Mouse (Mus musculus) frontal cortex, postnatal 25 days (tissue): ENCODE results near the gene Got2.
"Not testable (repeated sequence)": the region's sequence is repeated elsewhere in the genome, so short reads cannot be mapped to it uniquely, and the experiment has no call there.

Source experiments
- DNase-seq, 2 experiments: peaks; one replicate each; pipeline ENCODE4 v3.0.0; 2022; ENCODE audit warnings: low spot score in 2 of 2

Got2 gene

GRCm38 (mm10) chr8:95871690-95872089, 16.7 kb downstream of the Got2 start:
- DNase-seq: no peak

- not testable (repeated sequence) for DNase-seq
Observed at GRCm38 (mm10) chr8:95864851-95865250, 23.5 kb downstream of the Got2 start.

- not testable (repeated sequence) for DNase-seq
Observed at GRCm38 (mm10) chr8:95863761-95864440, 24.4 kb downstream of the Got2 start.

GRCm38 (mm10) chr8:95854174-95854573, 34.2 kb downstream of the Got2 start:
- no peak for DNase-seq

- DNase-seq: peak; percentile 49 to 65
Observed at GRCm38 (mm10) chr8:95853102-95853843, 35.1 kb downstream of the Got2 start, which contains the start of gene Slc38a7. Gene Slc38a7 (minus strand): TSS chr8:95853539.

GRCm38 (mm10) chr8:95852290-95852689, 36.1 kb downstream of the Got2 start:
- no peak for DNase-seq

GRCm38 (mm10) chr8:95850326-95850725, 38.0 kb downstream of the Got2 start:
- no peak for DNase-seq

GRCm38 (mm10) chr8:95848734-95849464, 39.4 kb downstream of the Got2 start:
- DNase-seq: no peak

- no peak for DNase-seq
Observed at GRCm38 (mm10) chr8:95848061-95848551, 40.2 kb downstream of the Got2 start.

- DNase-seq: no peak
Observed at GRCm38 (mm10) chr8:95845026-95845425, 43.3 kb downstream of the Got2 start.

- DNase-seq: no peak
Observed at GRCm38 (mm10) chr8:95843968-95844367, 44.4 kb downstream of the Got2 start.

- DNase-seq: no peak
Observed at GRCm38 (mm10) chr8:95841436-95841835, 46.9 kb downstream of the Got2 start.

GRCm38 (mm10) chr8:95839289-95839688, 49.1 kb downstream of the Got2 start:
- no peak for DNase-seq

GRCm38 (mm10) chr8:95837266-95837665, 51.1 kb downstream of the Got2 start:
- no peak for DNase-seq

- no peak for DNase-seq
Observed at GRCm38 (mm10) chr8:95835891-95836290, 52.5 kb downstream of the Got2 start.

GRCm38 (mm10) chr8:95833435-95833984, 54.8 kb downstream of the Got2 start:
- DNase-seq: no peak

GRCm38 (mm10) chr8:95832603-95833434, 55.5 kb downstream of the Got2 start:
- DNase-seq: peak; percentile 86 to 89

- no peak for DNase-seq
Observed at GRCm38 (mm10) chr8:95830144-95830543, 58.2 kb downstream of the Got2 start.

GRCm38 (mm10) chr8:95825162-95825561, 63.2 kb downstream of the Got2 start, which contains the start of gene Sap18b:
Gene Sap18b (plus strand): TSS chr8:95825346.
- DNase-seq: not testable (repeated sequence)

- DNase-seq: no peak
Observed at GRCm38 (mm10) chr8:95822699-95823098, 65.6 kb downstream of the Got2 start.

GRCm38 (mm10) chr8:95822096-95822495, 66.3 kb downstream of the Got2 start:
- no peak for DNase-seq
